Mouse (Mus musculus) urinary bladder, adult 2 months (tissue): ENCODE data around the gene Pdia5. TPM values are rescaled to one million over a fixed set of nuclear protein-coding genes. Genes with fewer than 3 reads are reported as not detected.

Experiments used
- DNase-seq: peaks from one replicate; pipeline ENCODE4 v3.0.0; 2022; ENCODE audit warnings: low spot score
- polyA plus RNA-seq: library from polyadenylated mRNA; depleted of rRNA; stranded (reverse); fragments of >200 nt; gene quantifications from 2 replicates; pipeline ENCODE4 v1.2.3, GENCODE M21; 2012

The Pdia5 gene
- polyA plus RNA-seq, 1 experiment = 18.6 TPM

- DNase-seq = no peak
Observed at GRCm38 (mm10) chr16:35484526-35485233, 6.0 kb downstream of the Pdia5 start.

- DNase-seq = no peak
Observed at GRCm38 (mm10) chr16:35484105-35484504, 6.6 kb downstream of the Pdia5 start.

- no peak for DNase-seq
Observed at GRCm38 (mm10) chr16:35479301-35479700, 11.4 kb downstream of the Pdia5 start.

- no peak for DNase-seq
Observed at GRCm38 (mm10) chr16:35477273-35477672, 13.4 kb downstream of the Pdia5 start.

GRCm38 (mm10) chr16:35472569-35473275, 18.0 kb downstream of the Pdia5 start:
- DNase-seq = no peak

- DNase-seq = no peak
Observed at GRCm38 (mm10) chr16:35471841-35472568, 18.7 kb downstream of the Pdia5 start.

GRCm38 (mm10) chr16:35470983-35471382, 19.7 kb downstream of the Pdia5 start:
- no peak for DNase-seq

- no peak for DNase-seq
Observed at GRCm38 (mm10) chr16:35470096-35470495, 20.6 kb downstream of the Pdia5 start.

- DNase-seq = no peak
Observed at GRCm38 (mm10) chr16:35469016-35469415, 21.7 kb downstream of the Pdia5 start.

- no peak for DNase-seq
Observed at GRCm38 (mm10) chr16:35467044-35467443, 23.6 kb downstream of the Pdia5 start.

- DNase-seq = no peak
Observed at GRCm38 (mm10) chr16:35465808-35466351, 24.8 kb downstream of the Pdia5 start.

- no peak for DNase-seq
Observed at GRCm38 (mm10) chr16:35464686-35465308, 25.9 kb downstream of the Pdia5 start.

- DNase-seq = no peak
Observed at GRCm38 (mm10) chr16:35463708-35464107, 27.0 kb downstream of the Pdia5 start.

- DNase-seq = no peak
Observed at GRCm38 (mm10) chr16:35462955-35463354, 27.7 kb downstream of the Pdia5 start.

- DNase-seq = no peak
Observed at GRCm38 (mm10) chr16:35459584-35459983, 31.1 kb downstream of the Pdia5 start.

GRCm38 (mm10) chr16:35458297-35458696, 32.4 kb downstream of the Pdia5 start:
- no peak for DNase-seq

- DNase-seq = no peak
Observed at GRCm38 (mm10) chr16:35457488-35457887, 33.2 kb downstream of the Pdia5 start.

GRCm38 (mm10) chr16:35457011-35457419, 33.7 kb downstream of the Pdia5 start:
- no peak for DNase-seq

GRCm38 (mm10) chr16:35456305-35456704, 34.4 kb downstream of the Pdia5 start:
- no peak for DNase-seq

GRCm38 (mm10) chr16:35455822-35456221, 34.9 kb downstream of the Pdia5 start:
- no peak for DNase-seq

- DNase-seq = no peak
Observed at GRCm38 (mm10) chr16:35450018-35450630, 40.5 kb downstream of the Pdia5 start.
